Mouse (Mus musculus) urinary bladder, postnatal 10 days (tissue): ENCODE data around the gene Farp2.

Source experiments
- DNase-seq: peaks from one replicate; pipeline ENCODE4 v3.0.0; 2022; ENCODE audit warnings: low spot score

The Farp2 gene

GRCm38 (mm10) chr1:93563224-93563623 is 51.3 kb downstream of the Farp2 start:
- DNase-seq: no peak

- DNase-seq: no peak
Observed at GRCm38 (mm10) chr1:93563649-93564048, 51.8 kb downstream of the Farp2 start.

DNA sequence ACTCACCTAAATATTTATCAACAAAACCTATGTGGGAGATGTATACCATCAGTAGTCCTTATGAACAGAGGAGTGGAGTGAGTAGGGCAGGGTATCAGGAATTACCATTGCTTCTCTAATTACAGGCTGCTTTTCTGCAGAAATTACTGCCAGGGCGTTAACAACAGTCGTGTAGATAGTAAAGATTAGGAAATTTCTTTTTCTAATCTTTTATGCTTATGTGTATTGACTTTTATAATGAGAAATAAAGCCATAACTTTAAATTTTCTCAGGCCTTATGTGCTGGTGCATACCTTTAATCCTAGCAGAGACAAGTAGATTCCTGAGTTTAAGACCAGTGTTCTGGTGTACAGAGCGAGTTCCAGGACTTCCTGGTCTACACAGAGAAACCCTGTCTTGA is 52.9 kb downstream of the Farp2 start:
- DNase-seq: no peak

GRCm38 (mm10) chr1:93567013-93567412 is 55.1 kb downstream of the Farp2 start:
- no peak for DNase-seq

DNA sequence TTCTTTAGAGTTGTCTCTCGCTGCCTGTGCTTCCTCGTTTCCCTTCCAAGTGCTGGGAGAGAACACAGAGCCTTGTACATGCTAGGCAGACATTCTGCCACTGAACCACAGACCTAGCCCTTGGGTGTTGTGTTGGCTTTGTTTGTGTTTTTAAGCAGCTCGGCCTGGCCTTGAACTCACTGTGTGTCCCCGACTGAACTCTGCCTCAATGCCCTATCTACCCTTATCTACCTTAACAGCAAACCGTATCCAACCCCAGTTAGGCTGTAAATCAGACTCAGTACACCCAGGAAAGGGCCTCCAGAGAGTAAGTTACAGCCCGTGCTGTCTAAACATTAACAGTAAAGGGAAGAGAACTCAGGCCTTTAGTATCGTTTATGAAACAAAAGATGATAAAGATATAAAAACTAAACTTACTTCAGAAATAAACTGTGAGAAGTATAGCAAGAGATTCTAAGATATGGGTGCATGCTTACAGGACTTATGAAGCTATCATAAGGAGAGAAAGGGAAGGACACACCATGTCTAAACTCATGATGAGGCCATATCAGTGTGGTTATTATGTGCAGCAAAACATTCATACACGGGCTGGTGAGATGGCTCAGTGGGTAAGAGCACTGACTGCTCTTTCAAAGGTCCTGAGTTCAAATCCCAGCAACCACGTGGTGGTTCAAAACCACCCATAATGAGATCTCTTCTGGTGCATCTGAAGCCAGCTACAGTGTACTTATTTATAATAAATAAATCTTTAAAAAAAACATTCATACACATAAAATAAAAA is 56.0 kb downstream of the Farp2 start:
- DNase-seq: no peak

- DNase-seq: no peak
Observed at GRCm38 (mm10) chr1:93577066-93577465, 65.2 kb downstream of the Farp2 start.

DNA sequence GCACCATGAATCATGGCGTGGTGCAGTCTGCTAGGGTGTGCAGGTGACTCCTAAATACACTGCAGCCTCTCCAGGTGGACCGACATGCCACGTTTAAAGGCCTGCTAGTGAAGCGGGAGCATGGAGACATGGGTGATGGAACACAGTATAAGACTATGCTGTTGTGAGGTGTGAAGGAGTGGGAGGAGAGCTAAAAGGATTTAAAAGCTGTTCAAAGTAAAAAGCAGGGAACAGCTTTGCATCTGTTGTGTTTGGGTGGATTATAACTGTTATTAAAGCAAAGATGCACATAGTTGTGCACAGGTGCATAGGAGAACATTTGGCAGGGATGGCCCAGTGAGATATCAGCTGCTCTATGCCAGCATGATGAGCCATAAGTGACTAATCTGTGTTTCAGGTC is 66.0 kb downstream of the Farp2 start:
- no peak for DNase-seq

- no peak for DNase-seq
Observed at GRCm38 (mm10) chr1:93581545-93581944, 69.7 kb downstream of the Farp2 start.

DNA sequence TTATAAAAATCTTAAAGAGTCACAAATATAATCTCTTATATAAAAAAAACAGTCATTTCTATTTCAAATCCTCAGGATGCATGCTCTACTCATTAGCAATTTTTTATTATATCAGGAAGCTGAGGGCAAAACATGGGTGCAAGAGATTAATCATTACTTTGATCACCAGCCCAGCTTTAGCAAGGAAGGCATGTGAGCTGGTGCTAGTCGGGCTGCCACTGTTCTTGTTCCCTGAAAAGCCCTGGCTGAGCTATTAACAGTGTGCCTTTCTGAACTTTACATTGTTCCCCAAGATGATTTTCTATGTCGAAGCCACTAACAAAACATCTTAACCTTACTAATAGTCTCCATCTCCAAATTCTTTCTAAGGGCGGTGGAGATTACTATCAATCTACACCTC is 76.5 kb downstream of the Farp2 start:
- no peak for DNase-seq

- DNase-seq: no peak
Observed at GRCm38 (mm10) chr1:93593960-93594359, 82.1 kb downstream of the Farp2 start.

DNA sequence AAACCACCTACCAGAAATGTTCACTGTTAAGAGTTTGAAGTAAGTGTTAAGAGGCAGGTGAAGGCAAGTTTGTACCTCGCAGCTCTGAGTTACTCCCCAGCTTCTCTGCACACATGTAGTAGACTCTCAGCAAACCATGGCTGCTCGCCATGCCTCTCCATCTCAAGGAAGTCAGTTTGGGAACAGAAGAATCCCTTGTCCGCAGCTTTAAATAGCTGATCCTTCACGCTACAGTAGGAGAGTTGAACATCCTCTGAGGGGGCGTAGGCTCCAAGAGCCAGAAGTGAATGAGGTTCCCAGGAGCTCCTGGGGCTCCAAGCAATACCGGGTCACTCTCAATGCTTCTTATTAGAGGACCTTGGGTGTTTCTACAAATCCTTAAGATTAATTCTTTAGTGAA is 84.0 kb downstream of the Farp2 start:
- no peak for DNase-seq

- DNase-seq: no peak
Observed at GRCm38 (mm10) chr1:93602911-93603310, 91.0 kb downstream of the Farp2 start.

- no peak for DNase-seq
Observed at GRCm38 (mm10) chr1:93603921-93604320, 92.0 kb downstream of the Farp2 start.

GRCm38 (mm10) chr1:93607090-93608083 is 95.5 kb downstream of the Farp2 start:
- no peak for DNase-seq

- no peak for DNase-seq
Observed at GRCm38 (mm10) chr1:93608696-93609245, 96.9 kb downstream of the Farp2 start.

- DNase-seq: no peak
Observed at GRCm38 (mm10) chr1:93609762-93610161, 97.9 kb downstream of the Farp2 start.

- no peak for DNase-seq
Observed at GRCm38 (mm10) chr1:93618059-93618748, 106.3 kb downstream of the Farp2 start.

GRCm38 (mm10) chr1:93618948-93619347 is 107.1 kb downstream of the Farp2 start:
- DNase-seq: no peak

DNA sequence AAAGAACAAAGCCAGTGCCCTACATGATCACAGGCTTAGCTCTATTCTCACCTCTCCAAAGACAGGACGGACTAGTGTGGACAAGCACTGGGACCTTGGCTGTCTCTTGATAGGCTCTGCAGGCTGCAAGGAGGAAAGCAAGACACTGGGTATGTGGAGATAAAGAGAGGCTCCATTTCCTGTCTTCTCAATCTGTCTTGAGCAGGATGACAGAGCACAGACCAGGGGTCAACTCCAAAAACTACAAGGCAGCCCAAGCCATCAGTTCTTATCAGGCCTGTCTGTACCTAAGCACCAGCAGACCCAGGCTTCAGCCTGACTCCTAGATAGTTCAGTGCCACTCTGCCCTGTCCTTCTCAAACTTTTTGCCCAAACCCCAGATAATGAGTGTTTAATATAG is 112.6 kb downstream of the Farp2 start:
- DNase-seq: no peak

GRCm38 (mm10) chr1:93630796-93631195 is 118.9 kb downstream of the Farp2 start:
- DNase-seq: no peak

- DNase-seq: no peak
Observed at GRCm38 (mm10) chr1:93632723-93633122, 120.8 kb downstream of the Farp2 start.

DNA sequence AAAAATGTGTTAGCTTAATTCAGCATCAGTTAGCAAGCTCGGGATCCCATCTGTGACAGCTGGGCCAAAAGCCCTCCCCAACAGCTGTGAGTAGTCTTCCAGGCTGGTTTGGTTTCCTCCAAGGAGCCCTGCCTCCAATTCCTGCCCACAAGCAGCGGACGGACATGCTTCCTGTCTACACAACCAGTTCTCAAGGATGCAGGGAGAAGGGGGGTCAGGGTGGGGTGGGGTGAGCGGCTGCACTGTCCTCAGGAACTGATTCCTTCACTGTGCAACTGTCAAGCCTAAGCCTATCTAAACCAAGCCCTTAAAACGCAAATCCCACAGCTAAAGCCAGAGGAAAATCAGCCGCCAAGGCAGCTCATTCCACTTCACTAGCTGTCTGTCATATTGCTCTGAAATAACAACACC is 122.6 kb downstream of the Farp2 start:
- no peak for DNase-seq
